Mouse (Mus musculus): ENCODE results near the gene 1810055G02Rik. TPM values are rescaled to one million over a fixed set of nuclear protein-coding genes. Genes with fewer than 3 reads are reported as not detected.
A peak's percentile ranks its signal among the peaks of the same experiment; 100 is the strongest.

The 1810055G02Rik gene
- 33.7 and 38.6 TPM in 2 replicates for polyA plus RNA-seq (2014; fragmentation: Nextera tagmentation; extraction: Ambion mirVana)

- ATAC-seq (ENCODE audit: low FRiP score, low TSS enrichment) = peak; percentile 97
- peaks cover 5% of the 10 kb centered on the region; the same call in 1 of the 2 replicates for H3K36me3 ChIP-seq (ENCODE audit: control insufficient read depth, insufficient read depth, low read length)
- peak within 1 kb of the TSS; percentile 81 for H3K9ac ChIP-seq (ENCODE audit: low read depth, low read length)
- peak within 1 kb of the TSS; percentile 68 for H3K4me2 ChIP-seq (replicated peaks; ENCODE audit: low read depth, low read length)
- no peaks in the 10 kb centered on the region for H3K9me3 ChIP-seq (ENCODE audit: control insufficient read depth, low read length)
- peak within 1 kb of the TSS; percentile 86 for H3K27ac ChIP-seq (ENCODE audit: low read depth, low read length)
- H3K4me3 ChIP-seq (ENCODE audit: low read length) = peak within 1 kb of the TSS; percentile 86
- under 1% methylated on average over 61 of the region's 61 CpGs for WGBS
- H3K4me1 ChIP-seq (ENCODE audit: control insufficient read depth, insufficient read depth, low read length) = peaks cover 9% of the 10 kb centered on the region; the same call in 1 of the 2 replicates
- H3K27me3 ChIP-seq (ENCODE audit: control insufficient read depth, insufficient read depth, low read length) = no peaks in the 10 kb centered on the region
Observed at GRCm38 (mm10) chr19:3708078-3709012, at the start of gene 1810055G02Rik. Gene 1810055G02Rik (plus strand): TSS chr19:3708293.

GRCm38 (mm10) chr19:3665510-3665909 is 42.6 kb upstream of the 1810055G02Rik start:
- no peak overlapping the region for H3K4me2 ChIP-seq (replicated peaks; ENCODE audit: low read depth, low read length)
- no peaks in the 10 kb centered on the region for H3K9me3 ChIP-seq (ENCODE audit: control insufficient read depth, low read length)
- no peaks in the 10 kb centered on the region for H3K36me3 ChIP-seq (ENCODE audit: control insufficient read depth, insufficient read depth, low read length)
- peak overlapping the region; percentile 62; the same call in 1 of the 2 replicates for H3K27ac ChIP-seq (ENCODE audit: low read depth, low read length)
- H3K4me1 ChIP-seq (ENCODE audit: control insufficient read depth, insufficient read depth, low read length) = peaks cover 41% of the 10 kb centered on the region
- no peak overlapping the region for H3K9ac ChIP-seq (ENCODE audit: low read depth, low read length)
- no peak overlapping the region for H3K4me3 ChIP-seq (ENCODE audit: low read length)
- WGBS = 21% methylated on average over 5 of the region's 5 CpGs
- no peak for ATAC-seq (ENCODE audit: low FRiP score, low TSS enrichment)
- no peaks in the 10 kb centered on the region for H3K27me3 ChIP-seq (ENCODE audit: control insufficient read depth, insufficient read depth, low read length)

GRCm38 (mm10) chr19:3666632-3667031 is 41.5 kb upstream of the 1810055G02Rik start:
- Histone ChIP-seq H3K4me3 (ENCODE audit: low read length) (no peak overlapping the region), H3K27me3 (ENCODE audit: control insufficient read depth, insufficient read depth, low read length) (no peaks in the 10 kb centered on the region), H3K27ac (ENCODE audit: low read depth, low read length) (peak overlapping the region; percentile 72; the same call in 1 of the 2 replicates), H3K9me3 (ENCODE audit: control insufficient read depth, low read length) (no peaks in the 10 kb centered on the region), H3K4me1 (ENCODE audit: control insufficient read depth, insufficient read depth, low read length) (peaks cover 41% of the 10 kb centered on the region), H3K36me3 (ENCODE audit: control insufficient read depth, insufficient read depth, low read length) (no peaks in the 10 kb centered on the region; the same call in 1 of the 2 replicates), H3K4me2 (replicated peaks; ENCODE audit: low read depth, low read length) (no peak overlapping the region), H3K9ac (ENCODE audit: low read depth, low read length) (no peak overlapping the region)
- ATAC-seq (ENCODE audit: low FRiP score, low TSS enrichment) = no peak
- 88% methylated on average over 2 of the region's 2 CpGs for WGBS

GRCm38 (mm10) chr19:3667155-3667895 is 40.8 kb upstream of the 1810055G02Rik start:
- no peak overlapping the region for H3K4me3 ChIP-seq (ENCODE audit: low read length)
- H3K27ac ChIP-seq (ENCODE audit: low read depth, low read length) = no peak overlapping the region
- peaks cover 41% of the 10 kb centered on the region for H3K4me1 ChIP-seq (ENCODE audit: control insufficient read depth, insufficient read depth, low read length)
- no peak for ATAC-seq (ENCODE audit: low FRiP score, low TSS enrichment)
- H3K4me2 ChIP-seq (replicated peaks; ENCODE audit: low read depth, low read length) = no peak overlapping the region
- no peaks in the 10 kb centered on the region for H3K27me3 ChIP-seq (ENCODE audit: control insufficient read depth, insufficient read depth, low read length)
- WGBS = 62% methylated on average over 6 of the region's 6 CpGs
- no peaks in the 10 kb centered on the region for H3K9me3 ChIP-seq (ENCODE audit: control insufficient read depth, low read length)
- H3K36me3 ChIP-seq (ENCODE audit: control insufficient read depth, insufficient read depth, low read length) = no peaks in the 10 kb centered on the region; the same call in 1 of the 2 replicates
- no peak overlapping the region for H3K9ac ChIP-seq (ENCODE audit: low read depth, low read length)

GRCm38 (mm10) chr19:3667979-3668378 is 40.1 kb upstream of the 1810055G02Rik start:
- Histone ChIP-seq H3K27me3 (ENCODE audit: control insufficient read depth, insufficient read depth, low read length) (no peaks in the 10 kb centered on the region), H3K4me3 (ENCODE audit: low read length) (no peak overlapping the region), H3K27ac (ENCODE audit: low read depth, low read length) (no peak overlapping the region), H3K4me2 (replicated peaks; ENCODE audit: low read depth, low read length) (no peak overlapping the region), H3K9me3 (ENCODE audit: control insufficient read depth, low read length) (no peaks in the 10 kb centered on the region; the same call in 1 of the 2 replicates), H3K4me1 (ENCODE audit: control insufficient read depth, insufficient read depth, low read length) (peaks cover 41% of the 10 kb centered on the region), H3K36me3 (ENCODE audit: control insufficient read depth, insufficient read depth, low read length) (peaks cover 4% of the 10 kb centered on the region; the same call in 1 of the 2 replicates), H3K9ac (ENCODE audit: low read depth, low read length) (no peak overlapping the region)
- 68% methylated on average over 11 of the region's 11 CpGs for WGBS
- ATAC-seq (ENCODE audit: low FRiP score, low TSS enrichment) = no peak

GRCm38 (mm10) chr19:3668551-3668950 is 39.5 kb upstream of the 1810055G02Rik start:
- Histone ChIP-seq H3K9me3 (ENCODE audit: control insufficient read depth, low read length) (peaks cover 4% of the 10 kb centered on the region; the same call in 1 of the 2 replicates), H3K9ac (ENCODE audit: low read depth, low read length) (no peak overlapping the region), H3K27me3 (ENCODE audit: control insufficient read depth, insufficient read depth, low read length) (no peaks in the 10 kb centered on the region), H3K4me1 (ENCODE audit: control insufficient read depth, insufficient read depth, low read length) (peaks cover 41% of the 10 kb centered on the region), H3K4me3 (ENCODE audit: low read length) (no peak overlapping the region), H3K4me2 (replicated peaks; ENCODE audit: low read depth, low read length) (no peak overlapping the region; the same call in 1 of the 2 replicates), H3K27ac (ENCODE audit: low read depth, low read length) (peak overlapping the region; percentile 25; the same call in 1 of the 2 replicates), H3K36me3 (ENCODE audit: control insufficient read depth, insufficient read depth, low read length) (peaks cover 4% of the 10 kb centered on the region; the same call in 1 of the 2 replicates)
- no peak for ATAC-seq (ENCODE audit: low FRiP score, low TSS enrichment)
- 82% methylated on average over 10 of the region's 10 CpGs for WGBS

GRCm38 (mm10) chr19:3669100-3669499 is 39.0 kb upstream of the 1810055G02Rik start:
- H3K4me3 ChIP-seq (ENCODE audit: low read length) = no peak overlapping the region
- H3K27ac ChIP-seq (ENCODE audit: low read depth, low read length) = peak overlapping the region; percentile 25; the same call in 1 of the 2 replicates
- WGBS = 56% methylated on average over 13 of the region's 13 CpGs
- no peak for ATAC-seq (ENCODE audit: low FRiP score, low TSS enrichment)
- no peak overlapping the region for H3K9ac ChIP-seq (ENCODE audit: low read depth, low read length)
- peaks cover 5% of the 10 kb centered on the region; the same call in 1 of the 2 replicates for H3K36me3 ChIP-seq (ENCODE audit: control insufficient read depth, insufficient read depth, low read length)
- H3K27me3 ChIP-seq (ENCODE audit: control insufficient read depth, insufficient read depth, low read length) = no peaks in the 10 kb centered on the region
- peaks cover 4% of the 10 kb centered on the region; the same call in 1 of the 2 replicates for H3K9me3 ChIP-seq (ENCODE audit: control insufficient read depth, low read length)
- H3K4me2 ChIP-seq (replicated peaks; ENCODE audit: low read depth, low read length) = no peak overlapping the region; the same call in 1 of the 2 replicates
- H3K4me1 ChIP-seq (ENCODE audit: control insufficient read depth, insufficient read depth, low read length) = peaks cover 44% of the 10 kb centered on the region

- H3K4me2 ChIP-seq (replicated peaks; ENCODE audit: low read depth, low read length) = no peak overlapping the region
- H3K27ac ChIP-seq (ENCODE audit: low read depth, low read length) = no peak overlapping the region
- no peaks in the 10 kb centered on the region for H3K27me3 ChIP-seq (ENCODE audit: control insufficient read depth, insufficient read depth, low read length)
- peaks cover 22% of the 10 kb centered on the region for H3K4me1 ChIP-seq (ENCODE audit: control insufficient read depth, insufficient read depth, low read length)
- peaks cover 7% of the 10 kb centered on the region; the same call in 1 of the 2 replicates for H3K36me3 ChIP-seq (ENCODE audit: control insufficient read depth, insufficient read depth, low read length)
- peaks cover 6% of the 10 kb centered on the region; the same call in 1 of the 2 replicates for H3K9me3 ChIP-seq (ENCODE audit: control insufficient read depth, low read length)
- no peak for ATAC-seq (ENCODE audit: low FRiP score, low TSS enrichment)
- H3K4me3 ChIP-seq (ENCODE audit: low read length) = no peak overlapping the region
- 89% methylated on average over 2 of the region's 2 CpGs for WGBS
- H3K9ac ChIP-seq (ENCODE audit: low read depth, low read length) = no peak overlapping the region
Observed at GRCm38 (mm10) chr19:3673149-3673548, 34.9 kb upstream of the 1810055G02Rik start.
